Mouse (Mus musculus): ENCODE results near the gene Dstn. TPM values are rescaled to one million over a fixed set of nuclear protein-coding genes. Genes with fewer than 3 reads are reported as not detected.

Dstn gene
- polyA plus RNA-seq, 1 experiment from 2014 or later: 684 TPM

- WGBS: 91% methylated on average over 7 of the region's 7 CpGs
- Histone ChIP-seq H3K4me1 (replicated peaks; ENCODE audit: control insufficient read depth, insufficient read depth, low read length) (no peaks in the 10 kb centered on the region), H3K4me2 (ENCODE audit: low read length) (no peak overlapping the region), H3K27ac (ENCODE audit: low read depth) (no peak overlapping the region), H3K36me3 (ENCODE audit: control insufficient read depth, insufficient read depth, low read length) (peaks cover 92% of the 10 kb centered on the region), H3K9me3 (ENCODE audit: control insufficient read depth, low read length) (no peaks in the 10 kb centered on the region), H3K27me3 (replicated peaks; ENCODE audit: control insufficient read depth, insufficient read depth, low read length) (no peaks in the 10 kb centered on the region), H3K9ac (ENCODE audit: low read length) (no peak overlapping the region), H3K4me3 (ENCODE audit: low read depth, low read length) (no peak overlapping the region)
- no peak for DNase-seq (ENCODE audit: low spot score)
- ATAC-seq (replicated peaks; ENCODE audit: low FRiP score, low TSS enrichment, low read depth): peak; percentile 24; the same call in 1 of the 2 replicates
These were observed 30.5 kb downstream of the Dstn start for GRCm38 (mm10) chr2:143945466-143946075.

GRCm38 (mm10) chr2:143946399-143946798 is 31.3 kb downstream of the Dstn start:
- Histone ChIP-seq H3K4me1 (replicated peaks; ENCODE audit: control insufficient read depth, insufficient read depth, low read length) (no peaks in the 10 kb centered on the region), H3K4me2 (ENCODE audit: low read length) (no peak overlapping the region), H3K9ac (ENCODE audit: low read length) (no peak overlapping the region), H3K27me3 (replicated peaks; ENCODE audit: control insufficient read depth, insufficient read depth, low read length) (no peaks in the 10 kb centered on the region), H3K27ac (ENCODE audit: low read depth) (no peak overlapping the region), H3K4me3 (ENCODE audit: low read depth, low read length) (no peak overlapping the region), H3K9me3 (ENCODE audit: control insufficient read depth, low read length) (no peaks in the 10 kb centered on the region), H3K36me3 (ENCODE audit: control insufficient read depth, insufficient read depth, low read length) (peaks cover 94% of the 10 kb centered on the region)
- ATAC-seq (replicated peaks; ENCODE audit: low FRiP score, low TSS enrichment, low read depth) (no peak), DNase-seq (ENCODE audit: low spot score) (no peak)
- WGBS: 88% methylated on average over 2 of the region's 2 CpGs

GRCm38 (mm10) chr2:143947981-143948380 is 32.9 kb downstream of the Dstn start:
- Histone ChIP-seq H3K27me3 (replicated peaks; ENCODE audit: control insufficient read depth, insufficient read depth, low read length) (no peaks in the 10 kb centered on the region), H3K4me1 (replicated peaks; ENCODE audit: control insufficient read depth, insufficient read depth, low read length) (no peaks in the 10 kb centered on the region), H3K9me3 (ENCODE audit: control insufficient read depth, low read length) (no peaks in the 10 kb centered on the region), H3K4me3 (ENCODE audit: low read depth, low read length) (no peak overlapping the region), H3K36me3 (ENCODE audit: control insufficient read depth, insufficient read depth, low read length) (peaks cover 97% of the 10 kb centered on the region), H3K9ac (ENCODE audit: low read length) (no peak overlapping the region), H3K4me2 (ENCODE audit: low read length) (no peak overlapping the region), H3K27ac (ENCODE audit: low read depth) (no peak overlapping the region)
- WGBS: 92% methylated on average over 3 of the region's 3 CpGs
- ATAC-seq (replicated peaks; ENCODE audit: low FRiP score, low TSS enrichment, low read depth) (no peak), DNase-seq (ENCODE audit: low spot score) (no peak)

- DNase-seq (ENCODE audit: low spot score): no peak
- H3K4me3 ChIP-seq (ENCODE audit: low read depth, low read length): no peak overlapping the region
- no peak overlapping the region for H3K27ac ChIP-seq (ENCODE audit: low read depth)
- no peak overlapping the region for H3K9ac ChIP-seq (ENCODE audit: low read length)
- WGBS: 75% methylated on average over 4 of the region's 4 CpGs
- no peaks in the 10 kb centered on the region for H3K4me1 ChIP-seq (replicated peaks; ENCODE audit: control insufficient read depth, insufficient read depth, low read length)
- H3K27me3 ChIP-seq (replicated peaks; ENCODE audit: control insufficient read depth, insufficient read depth, low read length): no peaks in the 10 kb centered on the region
- H3K36me3 ChIP-seq (ENCODE audit: control insufficient read depth, insufficient read depth, low read length): peaks cover 98% of the 10 kb centered on the region
- no peak for ATAC-seq (replicated peaks; ENCODE audit: low FRiP score, low TSS enrichment, low read depth)
- no peak overlapping the region for H3K4me2 ChIP-seq (ENCODE audit: low read length)
- no peaks in the 10 kb centered on the region for H3K9me3 ChIP-seq (ENCODE audit: control insufficient read depth, low read length)
These were observed 33.3 kb downstream of the Dstn start for GRCm38 (mm10) chr2:143948416-143948815.

- Histone ChIP-seq H3K27me3 (replicated peaks; ENCODE audit: control insufficient read depth, insufficient read depth, low read length) (no peaks in the 10 kb centered on the region), H3K27ac (ENCODE audit: low read depth) (no peak overlapping the region), H3K4me2 (ENCODE audit: low read length) (no peak overlapping the region), H3K36me3 (ENCODE audit: control insufficient read depth, insufficient read depth, low read length) (peaks cover 98% of the 10 kb centered on the region), H3K9ac (ENCODE audit: low read length) (no peak overlapping the region), H3K4me1 (replicated peaks; ENCODE audit: control insufficient read depth, insufficient read depth, low read length) (no peaks in the 10 kb centered on the region), H3K9me3 (ENCODE audit: control insufficient read depth, low read length) (no peaks in the 10 kb centered on the region), H3K4me3 (ENCODE audit: low read depth, low read length) (no peak overlapping the region)
- no peak for DNase-seq (ENCODE audit: low spot score)
- ATAC-seq (replicated peaks; ENCODE audit: low FRiP score, low TSS enrichment, low read depth): no peak
- 94% methylated on average over 6 of the region's 6 CpGs for WGBS
These were observed 34.1 kb downstream of the Dstn start for GRCm38 (mm10) chr2:143949217-143949616.

GRCm38 (mm10) chr2:143950290-143951027 is 35.3 kb downstream of the Dstn start:
- Histone ChIP-seq H3K36me3 (ENCODE audit: control insufficient read depth, insufficient read depth, low read length) (peaks cover 98% of the 10 kb centered on the region), H3K4me2 (ENCODE audit: low read length) (no peak overlapping the region)
- WGBS: 74% methylated on average over 5 of the region's 5 CpGs

GRCm38 (mm10) chr2:143951028-143951420 is 35.9 kb downstream of the Dstn start:
- H3K27me3 ChIP-seq (replicated peaks; ENCODE audit: control insufficient read depth, insufficient read depth, low read length): no peaks in the 10 kb centered on the region
- H3K36me3 ChIP-seq (ENCODE audit: control insufficient read depth, insufficient read depth, low read length): peaks cover 98% of the 10 kb centered on the region
- DNase-seq (ENCODE audit: low spot score) (no peak), ATAC-seq (replicated peaks; ENCODE audit: low FRiP score, low TSS enrichment, low read depth) (no peak)
- H3K27ac ChIP-seq (ENCODE audit: low read depth): no peak overlapping the region
- no peak overlapping the region for H3K9ac ChIP-seq (ENCODE audit: low read length)
- H3K4me1 ChIP-seq (replicated peaks; ENCODE audit: control insufficient read depth, insufficient read depth, low read length): no peaks in the 10 kb centered on the region
- H3K9me3 ChIP-seq (ENCODE audit: control insufficient read depth, low read length): no peaks in the 10 kb centered on the region
- H3K4me2 ChIP-seq (ENCODE audit: low read length): no peak overlapping the region
- no peak overlapping the region for H3K4me3 ChIP-seq (ENCODE audit: low read depth, low read length)
- WGBS: 94% methylated on average over 1 of the region's 1 CpGs

More at GRCm38 (mm10) chr2:143950290-143951027, 35.3 kb downstream of the Dstn start:
- no peak for ATAC-seq (replicated peaks; ENCODE audit: low FRiP score, low TSS enrichment, low read depth)
- Histone ChIP-seq H3K27ac (ENCODE audit: low read depth) (no peak overlapping the region), H3K9me3 (ENCODE audit: control insufficient read depth, low read length) (no peaks in the 10 kb centered on the region), H3K4me3 (ENCODE audit: low read depth, low read length) (no peak overlapping the region), H3K9ac (ENCODE audit: low read length) (no peak overlapping the region), H3K27me3 (replicated peaks; ENCODE audit: control insufficient read depth, insufficient read depth, low read length) (no peaks in the 10 kb centered on the region), H3K4me1 (replicated peaks; ENCODE audit: control insufficient read depth, insufficient read depth, low read length) (no peaks in the 10 kb centered on the region)
- DNase-seq (ENCODE audit: low spot score): no peak

GRCm38 (mm10) chr2:143951546-143952315 is 36.6 kb downstream of the Dstn start:
- 66% methylated on average over 5 of the region's 5 CpGs for whole genome bisulfite sequencing
- Histone ChIP-seq H3K9me3 (ENCODE audit: control insufficient read depth, low read length) (no peaks in the 10 kb centered on the region), H3K4me2 (ENCODE audit: low read length) (no peak overlapping the region), H3K4me3 (ENCODE audit: low read depth, low read length) (no peak overlapping the region), H3K27me3 (replicated peaks; ENCODE audit: control insufficient read depth, insufficient read depth, low read length) (no peaks in the 10 kb centered on the region), H3K27ac (ENCODE audit: low read depth) (no peak overlapping the region), H3K36me3 (ENCODE audit: control insufficient read depth, insufficient read depth, low read length) (peaks cover 98% of the 10 kb centered on the region), H3K9ac (ENCODE audit: low read length) (no peak overlapping the region), H3K4me1 (replicated peaks; ENCODE audit: control insufficient read depth, insufficient read depth, low read length) (no peaks in the 10 kb centered on the region)
- ATAC-seq (replicated peaks; ENCODE audit: low FRiP score, low TSS enrichment, low read depth): no peak
- DNase-seq (ENCODE audit: low spot score): no peak
